Mouse (Mus musculus) testis, adult 2 months (tissue): ENCODE data around the gene Dgcr2.

Source experiments
- CTCF ChIP-seq: fragments of 200-500 bp; IDR thresholded peaks from 2 replicates; pipeline ENCODE4 v1.5.1; 2012; ENCODE audit warnings: low read depth, mild to moderate bottlenecking, inconsistent platforms, low read length, moderate library complexity; ENCODE audit not compliant: control insufficient read depth, insufficient read depth, insufficient replicate concordance
- POLR2A ChIP-seq: fragments of 200-500 bp; IDR thresholded peaks from 2 replicates; pipeline ENCODE4 v1.6.1; 2012; ENCODE audit warnings: low read depth, mild to moderate bottlenecking, inconsistent platforms, low read length, moderate library complexity; ENCODE audit not compliant: control insufficient read depth

- no peak for TF ChIP-seq CTCF
- peak; percentile 48; the same call in 1 of the 2 replicates for TF ChIP-seq POLR2A
These were observed at the start of gene Dgcr2, which contains the start of gene Tssk2 for GRCm38 (mm10) chr16:17898462-17898861.
